Mouse (Mus musculus): ENCODE data around the gene Styxl1. TPM values are rescaled to one million over a fixed set of nuclear protein-coding genes. Genes with fewer than 3 reads are reported as not detected.

Gene Styxl1
- polyA plus RNA-seq, 1 experiment = not detected

- Histone ChIP-seq H3K4me3 (ENCODE audit: extremely low read depth, insufficient read depth, insufficient read length) (no peak overlapping the region), H3K27ac (ENCODE audit: insufficient read depth, low read length) (no peak overlapping the region), H3K36me3 (ENCODE audit: control insufficient read depth, insufficient read depth, low read length) (peaks cover 37% of the 10 kb centered on the region), H3K4me1 (ENCODE audit: control insufficient read depth, insufficient read depth, insufficient read length) (no peaks in the 10 kb centered on the region), H3K27me3 (ENCODE audit: control insufficient read depth, insufficient read depth, low read length) (no peaks in the 10 kb centered on the region)
- DNase-seq (ENCODE audit: low read depth in 1 of 2, low spot score in 2 of 2) = no peak
- TF ChIP-seq POLR2A (IDR thresholded peaks at IDR 0.05; ENCODE audit: low read depth, low read length) (no peak), CTCF (IDR thresholded peaks at IDR 0.05; ENCODE audit: extremely low read depth, insufficient read depth, insufficient read length, insufficient replicate concordance) (no peak)
- 92% methylated on average over 13 of the region's 13 CpGs for WGBS
Observed at GRCm38 (mm10) chr5:135728361-135728760, 49.8 kb downstream of the Styxl1 start.

GRCm38 (mm10) chr5:135727871-135728270, 50.3 kb downstream of the Styxl1 start:
- DNase-seq (ENCODE audit: low read depth in 1 of 2, low spot score in 2 of 2) = no peak
- Histone ChIP-seq H3K4me3 (ENCODE audit: extremely low read depth, insufficient read depth, insufficient read length) (no peak overlapping the region), H3K4me1 (ENCODE audit: control insufficient read depth, insufficient read depth, insufficient read length) (no peaks in the 10 kb centered on the region), H3K36me3 (ENCODE audit: control insufficient read depth, insufficient read depth, low read length) (peaks cover 33% of the 10 kb centered on the region), H3K27ac (ENCODE audit: insufficient read depth, low read length) (no peak overlapping the region), H3K27me3 (ENCODE audit: control insufficient read depth, insufficient read depth, low read length) (no peaks in the 10 kb centered on the region)
- no peak for TF ChIP-seq CTCF (IDR thresholded peaks at IDR 0.05; ENCODE audit: extremely low read depth, insufficient read depth, insufficient read length, insufficient replicate concordance)
- TF ChIP-seq POLR2A (IDR thresholded peaks at IDR 0.05; ENCODE audit: low read depth, low read length) = no peak
- WGBS = 97% methylated on average over 9 of the region's 9 CpGs

- TF ChIP-seq CTCF (IDR thresholded peaks at IDR 0.05; ENCODE audit: extremely low read depth, insufficient read depth, insufficient read length, insufficient replicate concordance) (no peak), POLR2A (IDR thresholded peaks at IDR 0.05; ENCODE audit: low read depth, low read length) (no peak)
Observed at GRCm38 (mm10) chr5:135726641-135727346, 51.4 kb downstream of the Styxl1 start.

GRCm38 (mm10) chr5:135725991-135726390, 52.2 kb downstream of the Styxl1 start:
- Histone ChIP-seq H3K27ac (ENCODE audit: insufficient read depth, low read length) (no peak overlapping the region), H3K4me1 (ENCODE audit: control insufficient read depth, insufficient read depth, insufficient read length) (no peaks in the 10 kb centered on the region), H3K4me3 (ENCODE audit: extremely low read depth, insufficient read depth, insufficient read length) (no peak overlapping the region), H3K27me3 (ENCODE audit: control insufficient read depth, insufficient read depth, low read length) (no peaks in the 10 kb centered on the region), H3K36me3 (ENCODE audit: control insufficient read depth, insufficient read depth, low read length) (peaks cover 15% of the 10 kb centered on the region)
- no peak for TF ChIP-seq CTCF (IDR thresholded peaks at IDR 0.05; ENCODE audit: extremely low read depth, insufficient read depth, insufficient read length, insufficient replicate concordance)
- TF ChIP-seq POLR2A (IDR thresholded peaks at IDR 0.05; ENCODE audit: low read depth, low read length) = no peak
- no peak for DNase-seq (ENCODE audit: low read depth in 1 of 2, low spot score in 2 of 2)
- WGBS = 89% methylated on average over 6 of the region's 6 CpGs

More at GRCm38 (mm10) chr5:135726641-135727346, 51.4 kb downstream of the Styxl1 start:
- DNase-seq (ENCODE audit: low read depth in 1 of 2, low spot score in 2 of 2) = no peak
- no peaks in the 10 kb centered on the region for H3K4me1 ChIP-seq (ENCODE audit: control insufficient read depth, insufficient read depth, insufficient read length)
- WGBS = 84% methylated on average over 2 of the region's 2 CpGs
- no peak overlapping the region for H3K4me3 ChIP-seq (ENCODE audit: extremely low read depth, insufficient read depth, insufficient read length)
- H3K27me3 ChIP-seq (ENCODE audit: control insufficient read depth, insufficient read depth, low read length) = no peaks in the 10 kb centered on the region
- H3K36me3 ChIP-seq (ENCODE audit: control insufficient read depth, insufficient read depth, low read length) = peaks cover 23% of the 10 kb centered on the region
- H3K27ac ChIP-seq (ENCODE audit: insufficient read depth, low read length) = no peak overlapping the region

GRCm38 (mm10) chr5:135725391-135725841, 52.8 kb downstream of the Styxl1 start:
- TF ChIP-seq POLR2A (IDR thresholded peaks at IDR 0.05; ENCODE audit: low read depth, low read length) (no peak), CTCF (IDR thresholded peaks at IDR 0.05; ENCODE audit: extremely low read depth, insufficient read depth, insufficient read length, insufficient replicate concordance) (no peak)
- Histone ChIP-seq H3K4me1 (ENCODE audit: control insufficient read depth, insufficient read depth, insufficient read length) (no peaks in the 10 kb centered on the region), H3K4me3 (ENCODE audit: extremely low read depth, insufficient read depth, insufficient read length) (no peak overlapping the region), H3K27ac (ENCODE audit: insufficient read depth, low read length) (no peak overlapping the region), H3K27me3 (ENCODE audit: control insufficient read depth, insufficient read depth, low read length) (no peaks in the 10 kb centered on the region), H3K36me3 (ENCODE audit: control insufficient read depth, insufficient read depth, low read length) (peaks cover 10% of the 10 kb centered on the region)
- DNase-seq (ENCODE audit: low read depth in 1 of 2, low spot score in 2 of 2) = no peak
- 85% methylated on average over 8 of the region's 8 CpGs for WGBS

GRCm38 (mm10) chr5:135724536-135725322, 53.5 kb downstream of the Styxl1 start:
- TF ChIP-seq CTCF (IDR thresholded peaks at IDR 0.05; ENCODE audit: extremely low read depth, insufficient read depth, insufficient read length, insufficient replicate concordance) (no peak), POLR2A (IDR thresholded peaks at IDR 0.05; ENCODE audit: low read depth, low read length) (no peak)
- no peaks in the 10 kb centered on the region for H3K27me3 ChIP-seq (ENCODE audit: control insufficient read depth, insufficient read depth, low read length)
- H3K4me3 ChIP-seq (ENCODE audit: extremely low read depth, insufficient read depth, insufficient read length) = no peak overlapping the region
- no peak overlapping the region for H3K27ac ChIP-seq (ENCODE audit: insufficient read depth, low read length)
- H3K4me1 ChIP-seq (ENCODE audit: control insufficient read depth, insufficient read depth, insufficient read length) = no peaks in the 10 kb centered on the region
- H3K36me3 ChIP-seq (ENCODE audit: control insufficient read depth, insufficient read depth, low read length) = peaks cover 7% of the 10 kb centered on the region
- DNase-seq (ENCODE audit: low read depth in 1 of 2, low spot score in 2 of 2) = no peak
- WGBS = 86% methylated on average over 9 of the region's 9 CpGs
